Mouse (Mus musculus): Measurements from ENCODE around the gene Ndufa7.

The Ndufa7 gene

GRCm38 (mm10) chr17:33824084-33824996, at the start of gene Ndufa7, which contains the start of gene Rps28:
TSS of gene Ndufa7 (plus strand) at chr17:33824572.
TSS of gene Rps28 (minus strand) at chr17:33824562.
- peak; percentile 99 for DNase-seq (ENCODE audit: low read depth, low spot score)

- DNase-seq (ENCODE audit: low read depth, low spot score) = no peak
These were observed 49.7 kb upstream of the Ndufa7 start for GRCm38 (mm10) chr17:33774573-33775155.

- no peak for DNase-seq (ENCODE audit: low read depth, low spot score)
These were observed 49.1 kb upstream of the Ndufa7 start for GRCm38 (mm10) chr17:33775287-33775686.

GRCm38 (mm10) chr17:33779271-33779966, 45.0 kb upstream of the Ndufa7 start:
- peak; percentile 94 for DNase-seq (ENCODE audit: low read depth, low spot score)

GRCm38 (mm10) chr17:33779967-33780295, 44.4 kb upstream of the Ndufa7 start:
- DNase-seq (ENCODE audit: low read depth, low spot score) = no peak

GRCm38 (mm10) chr17:33780431-33780830, 43.9 kb upstream of the Ndufa7 start:
- DNase-seq (ENCODE audit: low read depth, low spot score) = no peak

- DNase-seq (ENCODE audit: low read depth, low spot score) = peak; percentile 59
These were observed 43.0 kb upstream of the Ndufa7 start, which contains the start of gene Angptl4 for GRCm38 (mm10) chr17:33781124-33781977. TSS of gene Angptl4 (minus strand) at chr17:33781830.

GRCm38 (mm10) chr17:33782067-33782466, 42.3 kb upstream of the Ndufa7 start:
- DNase-seq (ENCODE audit: low read depth, low spot score) = no peak

- peak; percentile 41 for DNase-seq (ENCODE audit: low read depth, low spot score)
These were observed 41.0 kb upstream of the Ndufa7 start for GRCm38 (mm10) chr17:33783408-33783807.

GRCm38 (mm10) chr17:33784939-33785338, 39.4 kb upstream of the Ndufa7 start:
- DNase-seq (ENCODE audit: low read depth, low spot score) = no peak

GRCm38 (mm10) chr17:33786375-33786774, 38.0 kb upstream of the Ndufa7 start:
- DNase-seq (ENCODE audit: low read depth, low spot score) = no peak

- DNase-seq (ENCODE audit: low read depth, low spot score) = no peak
These were observed 35.6 kb upstream of the Ndufa7 start for GRCm38 (mm10) chr17:33788732-33789131.

GRCm38 (mm10) chr17:33798306-33798705, 26.1 kb upstream of the Ndufa7 start:
- no peak for DNase-seq (ENCODE audit: low read depth, low spot score)

GRCm38 (mm10) chr17:33799277-33799676, 25.1 kb upstream of the Ndufa7 start:
- DNase-seq (ENCODE audit: low read depth, low spot score) = no peak

GRCm38 (mm10) chr17:33802221-33802620, 22.2 kb upstream of the Ndufa7 start:
- DNase-seq (ENCODE audit: low read depth, low spot score) = no peak

- DNase-seq (ENCODE audit: low read depth, low spot score) = no peak
These were observed 20.2 kb upstream of the Ndufa7 start for GRCm38 (mm10) chr17:33804205-33804604.

GRCm38 (mm10) chr17:33804745-33805144, 19.6 kb upstream of the Ndufa7 start:
- no peak for DNase-seq (ENCODE audit: low read depth, low spot score)

- no peak for DNase-seq (ENCODE audit: low read depth, low spot score)
These were observed 17.0 kb upstream of the Ndufa7 start for GRCm38 (mm10) chr17:33807181-33807888.

GRCm38 (mm10) chr17:33808192-33808591, 16.2 kb upstream of the Ndufa7 start:
- no peak for DNase-seq (ENCODE audit: low read depth, low spot score)

- DNase-seq (ENCODE audit: low read depth, low spot score) = peak; percentile 95
These were observed 13.8 kb upstream of the Ndufa7 start, which contains the start of gene Kank3 for GRCm38 (mm10) chr17:33810334-33811141. TSS of gene Kank3 (plus strand) at chr17:33810519.

Data from forelimb bud, embryonic 11.5 days (tissue).